Mouse (Mus musculus) right cerebral cortex, adult 2 months (tissue): ENCODE results near the gene Mapk11.

Experiments used
- DNase-seq, 2 experiments: peaks; one replicate each; pipeline ENCODE4 v3.0.0; 2021 to 2022; ENCODE audit warnings: low spot score in 2 of 2

The Mapk11 gene

DNA sequence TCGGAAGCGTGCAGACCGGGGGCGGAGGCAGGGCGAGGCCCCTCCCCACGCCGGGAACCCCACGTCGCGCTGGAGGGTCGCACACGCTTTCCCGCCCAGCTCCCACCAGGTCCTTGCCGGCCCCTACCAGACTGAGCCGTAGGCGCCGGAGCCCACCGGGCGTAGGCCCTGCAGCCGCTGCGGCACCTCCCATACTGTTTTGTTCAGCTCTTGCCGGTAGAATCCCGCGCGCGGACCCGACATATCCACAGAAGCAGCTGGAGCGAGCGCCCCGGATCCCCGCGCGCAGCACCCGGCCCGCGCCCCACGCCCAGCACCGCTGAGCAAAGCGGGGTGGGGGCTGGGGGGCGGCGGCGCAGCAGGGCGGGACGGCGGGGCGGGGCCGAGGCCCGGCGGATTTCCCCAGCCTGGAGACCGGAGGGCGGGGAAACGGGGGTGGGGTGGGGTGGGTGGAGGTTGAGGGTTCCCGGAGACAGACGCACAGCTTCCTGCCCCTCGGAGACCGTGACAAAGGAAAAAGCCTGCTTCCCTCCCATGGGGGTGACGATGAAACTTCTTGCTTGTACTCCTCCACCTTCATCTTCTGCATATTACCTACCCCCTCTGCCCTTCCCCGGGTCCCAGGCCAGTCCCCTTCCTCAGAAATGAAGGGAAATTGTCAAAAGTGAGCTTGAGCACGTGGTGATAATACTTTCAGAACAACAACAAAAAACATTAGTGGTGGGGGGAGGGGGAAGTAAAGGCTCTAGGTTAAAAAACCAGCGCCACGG is at the start of gene Mapk11:
Mapk11 (minus strand) TSS at position 358 of the 770 bp plus-strand sequence.
- peak in 1 of 2 experiments; percentile 62 for DNase-seq

DNA sequence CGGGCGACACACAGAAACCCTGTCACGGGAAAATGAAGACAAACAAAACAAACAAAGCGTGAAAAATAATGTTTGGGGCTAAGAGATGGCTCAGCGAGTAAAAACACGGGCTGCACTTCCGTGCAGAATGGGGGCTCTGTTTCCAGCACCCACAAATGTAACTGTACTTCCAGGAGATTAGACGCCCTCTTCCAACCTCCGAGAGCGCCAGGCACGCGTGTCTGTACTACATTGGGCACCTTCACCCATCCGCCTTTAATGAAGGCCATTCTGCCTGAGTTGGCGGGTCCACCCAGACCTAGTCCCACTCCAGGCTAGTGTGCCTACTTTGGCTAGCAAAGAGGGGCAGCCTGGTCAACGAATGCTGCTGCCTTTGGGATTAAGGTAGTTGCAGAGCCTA is 47.6 kb upstream of the Mapk11 start:
- DNase-seq: no peak

DNA sequence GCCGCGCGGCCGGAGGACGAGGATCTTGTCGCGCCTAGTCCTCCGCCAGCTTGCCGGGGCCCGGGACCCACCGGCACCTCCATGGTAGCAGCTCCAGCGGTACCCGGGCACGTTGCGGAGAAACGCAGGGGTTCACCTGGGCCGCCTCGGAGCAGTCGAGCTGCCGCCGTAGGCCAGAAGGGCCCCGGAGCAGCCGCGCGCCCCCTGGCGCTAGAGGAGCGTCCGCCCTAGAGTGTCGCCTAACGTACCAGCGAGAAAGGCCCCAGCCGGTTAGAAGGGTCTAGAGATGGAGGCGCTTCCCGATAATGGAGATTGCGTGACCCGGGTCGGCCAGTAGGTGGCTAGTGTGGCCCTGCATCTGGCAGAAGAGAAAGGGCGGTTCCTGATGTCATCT is 46.9 kb upstream of the Mapk11 start, which contains the start of gene Dennd6b:
Dennd6b (minus strand) TSS at position 184 of the 394 bp plus-strand sequence.
- DNase-seq: peak; percentile 96 to 97

DNA sequence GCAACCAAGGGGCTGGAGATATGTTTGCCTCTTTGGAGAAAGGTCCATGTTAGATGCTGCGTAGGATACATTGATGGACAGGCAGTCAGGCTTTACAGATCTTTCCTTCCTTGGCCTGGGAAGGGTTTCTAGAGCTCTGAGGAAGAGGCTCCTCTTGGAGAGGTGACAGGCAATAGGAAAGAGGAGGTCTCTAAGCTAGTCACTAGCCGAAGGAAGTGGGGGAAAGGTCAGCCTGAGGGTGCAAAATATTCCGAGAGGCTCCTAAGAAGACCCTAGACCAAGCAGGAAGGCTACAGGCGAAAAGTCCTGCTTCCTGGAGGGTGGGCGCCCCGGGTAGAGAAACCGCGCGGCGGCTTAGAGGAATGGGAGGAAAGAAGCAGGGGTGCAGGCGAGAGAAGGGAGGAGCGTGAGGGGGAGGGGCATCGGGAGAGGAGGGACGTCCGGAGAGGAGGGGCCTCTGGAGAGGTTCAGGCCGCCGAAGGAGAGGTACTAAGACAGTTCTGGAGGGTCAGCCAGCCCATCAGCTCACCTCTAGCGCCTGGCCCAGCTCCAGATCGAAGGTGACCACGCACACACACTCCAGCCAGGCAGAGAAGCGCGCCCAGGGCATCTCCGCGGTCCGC is 46.4 kb upstream of the Mapk11 start:
- peak; percentile 89 to 90 for DNase-seq

DNA sequence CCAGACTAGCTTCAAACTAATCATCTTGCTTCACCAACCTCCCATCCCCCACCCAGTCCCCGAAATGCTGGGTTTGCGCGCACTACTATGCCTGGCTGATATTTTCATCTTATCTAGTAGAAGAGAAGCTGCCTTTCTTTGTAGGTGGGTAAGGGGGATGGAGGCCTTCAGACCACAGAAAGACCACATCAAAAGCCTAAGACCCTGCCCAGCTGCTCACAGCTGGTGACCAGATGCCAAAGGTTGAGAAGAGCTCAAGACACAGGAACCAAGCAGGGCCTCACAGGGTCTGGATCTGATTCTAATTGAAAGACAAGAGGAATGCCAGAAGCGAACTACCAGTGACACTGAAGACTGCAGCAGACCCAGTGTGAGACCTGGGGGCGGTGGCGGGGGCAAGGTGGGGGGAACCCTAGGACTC is 45.8 kb upstream of the Mapk11 start:
- no peak for DNase-seq

GRCm38 (mm10) chr15:89184937-89185227 is 35.5 kb upstream of the Mapk11 start:
- no peak for DNase-seq

DNA sequence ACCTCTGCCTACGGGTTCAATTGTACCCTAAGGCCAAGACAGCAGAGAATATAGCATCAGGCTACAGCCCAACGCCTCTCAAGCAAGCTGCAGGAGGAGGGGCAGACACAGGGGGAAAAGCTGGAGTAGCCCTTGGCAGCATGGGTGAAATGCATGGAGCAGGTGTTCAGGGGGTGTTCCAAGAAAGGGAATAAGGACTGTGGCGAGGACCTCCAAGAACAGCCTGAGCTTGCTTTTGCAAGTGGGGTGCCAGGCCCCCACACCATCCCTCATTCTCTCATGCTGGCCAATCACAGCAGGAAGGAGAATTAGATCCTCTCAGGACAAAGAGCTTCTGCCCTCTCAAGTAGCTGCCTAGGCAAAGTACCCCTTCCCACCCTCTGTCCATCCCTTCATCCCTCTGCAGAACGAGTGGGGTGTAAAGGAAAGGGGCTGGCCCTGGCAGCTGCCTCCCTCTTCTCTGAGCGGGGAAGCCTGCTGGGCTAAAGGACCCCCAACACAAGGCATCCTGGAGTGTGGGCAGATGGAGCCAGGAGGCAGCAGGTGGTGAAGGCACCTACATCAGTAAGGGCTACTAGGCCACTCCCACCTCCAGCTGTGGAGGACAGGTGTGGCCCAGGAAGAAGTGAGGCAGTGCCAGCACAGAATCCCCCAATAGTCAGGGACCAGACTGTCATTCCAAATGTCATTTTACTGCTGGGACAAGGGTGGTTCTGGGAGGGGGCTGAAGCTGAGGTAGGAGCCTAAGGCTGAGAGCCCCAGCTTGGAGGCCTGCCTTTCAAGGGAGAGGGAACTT is 34.9 kb upstream of the Mapk11 start:
- no peak for DNase-seq

DNA sequence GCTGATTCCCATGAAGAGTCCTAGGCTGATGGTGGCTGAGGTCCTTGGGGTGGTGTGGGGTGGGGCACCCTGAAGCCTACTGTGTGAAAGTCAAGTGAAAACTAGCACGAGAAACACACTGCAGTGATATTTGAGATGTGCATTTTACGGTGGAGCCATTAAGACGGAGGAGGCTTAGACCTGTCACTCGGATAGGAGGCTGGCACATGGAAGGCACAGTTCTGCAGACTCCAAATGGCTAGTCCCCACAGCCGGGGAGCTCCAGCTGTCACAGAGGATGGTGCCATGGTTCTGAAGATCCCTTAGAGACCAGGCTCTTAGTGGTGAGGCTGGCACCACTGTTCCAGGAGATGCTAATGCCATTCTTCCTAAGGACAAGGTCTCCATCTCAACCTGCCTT is 33.4 kb upstream of the Mapk11 start:
- no peak for DNase-seq

- DNase-seq: peak in 1 of 2 experiments; percentile 33
Measured at GRCm38 (mm10) chr15:89182328-89182741, 32.9 kb upstream of the Mapk11 start.

DNA sequence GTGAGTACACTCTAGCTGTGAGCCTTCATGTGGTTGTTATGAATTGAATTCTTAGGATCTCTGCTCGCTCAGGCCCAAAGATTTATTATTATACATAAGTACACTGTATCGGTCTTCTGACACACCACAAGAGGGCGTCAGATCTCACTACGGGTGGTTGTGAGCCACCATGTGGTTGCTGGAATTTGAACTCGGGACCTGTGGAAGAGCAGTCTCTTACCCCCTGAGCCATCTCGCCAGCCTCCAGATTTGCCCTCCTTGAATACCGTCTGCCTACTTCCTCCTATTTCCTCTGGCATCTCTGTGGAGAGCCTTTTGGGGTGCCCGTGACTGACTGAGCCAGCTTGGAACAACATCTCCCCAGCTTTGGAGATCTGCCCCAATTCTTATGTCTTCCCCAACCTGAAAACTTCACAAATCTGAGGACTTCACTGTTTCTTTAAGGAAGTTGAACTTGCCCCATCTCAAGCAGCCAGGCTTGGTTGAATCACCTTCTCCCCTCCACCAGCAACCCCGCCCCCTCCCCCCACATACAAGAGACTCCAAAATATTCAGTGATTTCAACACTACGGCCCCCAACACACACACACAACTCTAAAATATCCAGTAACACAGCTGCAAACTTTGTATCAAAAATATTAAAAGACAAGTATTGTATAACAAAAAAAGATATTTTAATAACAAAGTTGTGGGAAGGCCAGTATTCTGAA is 32.3 kb upstream of the Mapk11 start:
- no peak for DNase-seq

DNA sequence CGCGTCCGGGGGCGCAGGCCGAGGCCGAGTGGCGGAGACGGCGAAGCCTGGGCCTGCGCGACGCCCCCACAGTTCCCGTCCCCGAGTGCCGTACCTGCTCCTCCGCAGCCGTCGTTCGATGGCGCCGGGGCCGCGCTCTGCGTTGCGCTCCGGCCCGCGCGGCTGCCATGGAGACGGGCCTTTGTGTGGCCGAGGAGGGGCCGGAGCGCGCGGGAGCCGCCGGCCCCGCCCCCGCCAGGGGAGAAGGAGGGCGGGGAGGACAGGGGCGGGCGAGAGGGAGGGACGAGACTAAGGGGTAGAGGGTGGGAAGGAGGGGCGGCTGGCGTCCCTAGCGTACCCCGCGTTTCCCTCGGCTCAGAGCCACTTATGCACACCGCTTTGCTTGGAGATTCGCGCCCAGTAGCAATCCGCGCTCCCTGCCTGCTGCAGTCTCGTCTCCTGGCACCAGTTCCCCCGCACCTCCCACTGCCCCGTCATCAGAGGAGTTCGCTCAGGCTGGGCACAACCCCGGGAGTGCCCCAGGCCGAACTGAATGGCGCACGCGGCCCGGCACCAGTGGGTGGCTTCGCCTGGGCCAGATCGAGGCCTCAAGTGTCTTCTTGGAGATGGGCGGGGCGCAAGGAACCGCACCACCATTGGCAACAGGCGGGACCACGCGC is 31.3 kb upstream of the Mapk11 start, which contains the start of gene Plxnb2:
Plxnb2 (minus strand) TSS at position 218 of the 659 bp plus-strand sequence.
- DNase-seq: peak; percentile 73 to 82

DNA sequence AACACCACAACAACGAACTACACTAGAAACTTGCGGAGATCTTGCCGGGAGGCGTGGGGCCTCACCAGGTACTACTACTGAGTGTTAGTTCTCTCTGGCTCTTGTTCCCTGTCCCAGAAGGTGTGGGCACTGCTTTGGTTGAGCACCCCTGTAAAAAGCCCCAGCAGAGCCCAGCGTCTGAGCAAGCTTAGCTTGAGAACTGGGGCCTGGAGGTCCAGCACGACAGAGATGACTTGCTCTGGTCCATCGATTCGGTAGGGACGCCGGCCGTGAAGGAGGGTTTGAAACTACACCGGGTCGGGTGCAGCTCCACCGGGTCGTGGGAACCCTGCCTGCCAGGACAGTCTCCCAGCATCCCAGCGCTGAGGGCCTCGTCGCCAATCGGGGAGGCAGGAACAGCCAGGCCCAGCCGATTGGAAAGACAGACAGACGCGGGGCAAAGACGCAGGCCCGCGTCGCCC is 30.7 kb upstream of the Mapk11 start:
- peak in 1 of 2 experiments; percentile 30 for DNase-seq

DNA sequence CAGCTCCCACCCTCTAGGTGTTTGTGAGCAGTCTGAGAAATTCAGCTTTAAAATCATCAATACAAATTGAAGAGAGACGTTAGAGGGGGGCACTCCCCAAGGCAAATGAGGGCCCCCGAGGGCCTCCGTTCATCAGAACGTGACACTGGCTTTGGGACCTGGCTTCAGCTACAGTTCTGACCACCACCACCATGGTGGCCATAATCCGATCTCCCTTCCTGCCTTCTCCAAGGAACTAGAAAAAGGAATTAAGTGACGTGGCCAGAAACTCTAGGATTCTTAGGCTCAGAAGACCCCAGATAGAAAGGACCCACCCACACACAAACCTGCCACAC is 30.2 kb upstream of the Mapk11 start:
- no peak for DNase-seq

DNA sequence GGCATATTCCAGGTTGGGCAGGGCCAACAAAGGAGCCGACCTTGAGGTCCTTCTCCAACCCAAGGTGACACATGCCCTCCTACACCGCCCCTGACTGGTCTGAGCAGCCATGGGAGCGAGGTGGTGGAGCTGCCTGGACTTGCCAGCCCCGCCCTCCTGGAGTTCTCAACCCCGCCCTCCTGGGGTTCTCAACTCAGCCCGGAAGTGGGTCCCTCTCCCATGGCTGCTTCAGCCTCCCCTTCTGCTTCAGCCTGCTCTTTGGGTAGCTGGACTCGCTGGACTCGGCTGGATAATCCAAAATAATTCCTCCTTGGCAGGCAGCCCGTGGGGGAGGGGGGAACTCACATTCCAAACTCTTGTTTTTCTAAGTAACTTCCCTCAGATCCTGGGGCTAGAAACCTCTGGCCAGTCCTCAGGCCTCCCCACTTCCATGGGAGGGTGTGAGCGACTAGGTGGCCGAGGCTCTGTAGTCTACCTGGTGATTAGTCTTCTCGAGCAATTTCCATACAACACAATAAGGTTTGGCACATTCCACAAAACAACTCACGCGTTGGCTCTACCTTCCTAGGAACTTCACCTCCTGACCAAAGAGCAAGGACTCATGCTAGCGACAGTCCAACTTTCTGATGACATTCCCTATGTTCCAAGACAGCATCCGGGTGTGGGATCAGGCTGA is 29.7 kb upstream of the Mapk11 start:
- DNase-seq: peak in 1 of 2 experiments; percentile 37

DNA sequence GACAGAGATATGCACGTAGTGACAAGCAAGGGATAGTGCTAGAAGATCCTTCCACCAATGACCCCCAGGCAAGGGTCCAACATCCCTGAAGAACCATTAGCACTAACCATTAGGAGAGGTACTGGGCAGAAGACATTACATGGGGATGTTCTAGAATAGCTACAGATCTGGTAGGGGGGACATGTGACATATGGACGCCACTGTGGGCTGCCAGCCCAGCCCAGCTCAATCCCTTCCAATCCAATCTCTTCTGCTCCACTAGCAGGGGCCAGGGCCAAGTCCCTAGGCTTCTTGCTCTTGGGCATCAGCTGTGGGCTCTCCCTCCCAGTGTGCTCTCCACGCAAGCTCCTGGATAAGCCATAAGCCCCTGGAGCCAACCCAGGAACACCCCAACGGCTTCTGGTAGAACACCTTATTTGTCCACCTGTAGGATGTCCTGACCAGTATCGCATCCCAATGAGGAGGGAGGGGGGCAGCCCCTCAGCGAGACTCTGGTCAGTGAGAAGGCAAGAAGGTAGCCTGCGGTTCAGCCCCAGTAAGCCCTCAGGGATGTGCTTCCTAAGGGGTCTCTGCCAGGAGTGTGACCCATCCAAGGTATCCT is 28.9 kb upstream of the Mapk11 start:
- DNase-seq: no peak

DNA sequence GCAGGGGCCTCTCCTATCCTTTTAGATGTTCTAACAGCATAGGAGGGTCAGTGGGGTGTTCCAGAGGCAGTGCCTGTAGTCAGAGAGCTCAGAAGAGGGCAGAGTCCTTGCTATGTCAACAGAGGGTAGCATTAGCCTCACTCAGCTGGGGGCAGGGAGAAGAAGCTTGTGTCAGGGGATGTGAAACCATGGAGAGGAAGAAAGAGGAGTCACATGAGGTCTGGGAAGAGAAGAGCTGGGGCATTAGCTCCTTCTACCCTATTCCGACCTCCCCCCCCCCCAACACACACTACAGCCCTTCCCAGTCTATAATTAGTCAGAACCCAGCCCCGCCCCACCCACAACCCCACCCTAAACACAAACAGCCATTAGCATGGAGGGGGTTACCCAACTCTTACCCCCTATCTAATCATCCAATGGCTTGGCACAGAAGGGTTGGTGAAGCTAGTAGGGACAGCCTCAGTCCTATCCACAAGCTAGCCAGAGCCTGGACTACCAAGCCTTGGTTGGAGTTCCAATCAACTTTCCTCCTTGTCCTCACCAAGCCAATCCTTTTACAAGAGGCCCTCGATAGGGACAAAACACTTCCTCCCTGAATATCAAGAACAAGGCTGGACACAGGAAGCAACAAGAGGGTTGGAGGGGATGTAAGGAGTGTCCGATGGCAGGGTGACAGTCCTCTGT is 28.3 kb upstream of the Mapk11 start:
- DNase-seq: no peak

- DNase-seq: peak; percentile 57 to 65
Measured at GRCm38 (mm10) chr15:89177121-89177520, 27.7 kb upstream of the Mapk11 start.

- no peak for DNase-seq
Measured at GRCm38 (mm10) chr15:89175411-89176155, 26.2 kb upstream of the Mapk11 start.

- DNase-seq: no peak
Measured at GRCm38 (mm10) chr15:89174889-89175339, 25.5 kb upstream of the Mapk11 start.
